Mouse (Mus musculus) forebrain, embryonic 16.5 days (tissue): ENCODE measurements at regions not wholly inside any gene's neighbourhood (a gene's known extent, or its start where the extent isn't known, plus 50 kb on each side); places are given as distances from the start of the nearest gene placed in this dataset.

ENCODE experiments used
- ATAC-seq: fragments of 200-750 bp; cut with Nextera tagmentation; 2 replicates; pipeline ENCODE4 v1.8.0; 2017; ENCODE audit warnings: mild to moderate bottlenecking, moderate library complexity
- H3K27ac ChIP-seq: fragments of 300-500 bp; sonication (generic); 2 replicates; pipeline ENCODE4 v1.5.1; 2014; ENCODE audit warnings: low read length, control low read depth
- H3K27me3 ChIP-seq: fragments of 300-500 bp; sonication (generic); replicated peaks from 2 replicates; pipeline ENCODE4 v1.6.1; 2014; ENCODE audit warnings: low read length; ENCODE audit not compliant: control insufficient read depth, insufficient read depth
- H3K36me3 ChIP-seq: fragments of 300-500 bp; sonication (generic); 2 replicates; pipeline ENCODE4 v1.6.1; 2014; ENCODE audit not compliant: control insufficient read depth, insufficient read depth
- H3K4me1 ChIP-seq: fragments of 300-500 bp; sonication (generic); replicated peaks from 2 replicates; pipeline ENCODE4 v1.6.1; 2014; ENCODE audit warnings: low read length; ENCODE audit not compliant: control insufficient read depth, insufficient read depth
- H3K4me2 ChIP-seq: fragments of 300-500 bp; sonication (generic); 2 replicates; pipeline ENCODE4 v1.6.1; 2014; ENCODE audit warnings: mild to moderate bottlenecking, low read length, control low read depth
- H3K4me3 ChIP-seq: fragments of 300-500 bp; sonication (generic); replicated peaks from 2 replicates; pipeline ENCODE4 v1.5.1; 2014; ENCODE audit warnings: mild to moderate bottlenecking, low read length, control low read depth
- H3K9ac ChIP-seq: fragments of 300-500 bp; sonication (generic); replicated peaks from 2 replicates; pipeline ENCODE4 v1.6.1; 2014; ENCODE audit warnings: low read depth, low read length, control low read depth
- H3K9me3 ChIP-seq: fragments of 300-500 bp; sonication (generic); 2 replicates; pipeline ENCODE4 v1.6.1; 2016; ENCODE audit warnings: low read length; ENCODE audit not compliant: control insufficient read depth
- WGBS: fragments of 180-500 bp; shearing (Covaris S2); extraction: QIAGEN DNeasy Blood & Tissue Kit; methylation state at CpG from one replicate; pipeline ENCODE4 v1.1.7; 2014; 5-methylcytosine and 5-hydroxymethylcytosine counted together

- peak; percentile 90 for ATAC-seq
- WGBS = 51% methylated on average over 4 of the region's 4 CpGs
- H3K4me3 ChIP-seq = no peak overlapping the region
Measured at GRCm38 (mm10) chr14:113431220-113431619, 116.8 kb downstream of the Tpm3-rs7 start.

GRCm38 (mm10) chr14:113442261-113442660, 127.9 kb downstream of the Tpm3-rs7 start:
- Histone ChIP-seq H3K27me3 (no peaks in the 10 kb centered on the region), H3K4me1 (no peaks in the 10 kb centered on the region), H3K27ac (no peak overlapping the region), H3K36me3 (no peaks in the 10 kb centered on the region), H3K9ac (no peak overlapping the region), H3K9me3 (no peaks in the 10 kb centered on the region), H3K4me3 (no peak overlapping the region), H3K4me2 (no peak overlapping the region)
- ATAC-seq = no peak
- WGBS = 89% methylated on average over 1 of the region's 1 CpGs

More at GRCm38 (mm10) chr14:113431220-113431619, 116.8 kb downstream of the Tpm3-rs7 start:
- no peaks in the 10 kb centered on the region for H3K36me3 ChIP-seq
- H3K4me2 ChIP-seq = no peak overlapping the region
- H3K9ac ChIP-seq = no peak overlapping the region
- peak overlapping the region; percentile 33; the same call in 1 of the 2 replicates for H3K27ac ChIP-seq
- no peaks in the 10 kb centered on the region for H3K4me1 ChIP-seq
- H3K27me3 ChIP-seq = no peaks in the 10 kb centered on the region
- H3K9me3 ChIP-seq = no peaks in the 10 kb centered on the region

- Histone ChIP-seq H3K4me2 (no peak overlapping the region), H3K36me3 (no peaks in the 10 kb centered on the region), H3K27ac (no peak overlapping the region), H3K9me3 (no peaks in the 10 kb centered on the region), H3K9ac (no peak overlapping the region), H3K4me3 (no peak overlapping the region), H3K27me3 (no peaks in the 10 kb centered on the region), H3K4me1 (no peaks in the 10 kb centered on the region)
- WGBS = 6% methylated on average over 1 of the region's 1 CpGs
- ATAC-seq = 0 out of 2 replicates have a peak, but pooled peaks have one; percentile 26
Measured at GRCm38 (mm10) chr14:113454891-113455290, 140.5 kb downstream of the Tpm3-rs7 start.

- Histone ChIP-seq H3K36me3 (no peaks in the 10 kb centered on the region), H3K4me3 (no peak overlapping the region), H3K27me3 (no peaks in the 10 kb centered on the region), H3K9me3 (no peaks in the 10 kb centered on the region), H3K9ac (no peak overlapping the region), H3K4me2 (no peak overlapping the region), H3K4me1 (no peaks in the 10 kb centered on the region), H3K27ac (no peak overlapping the region)
- ATAC-seq = no peak
- WGBS = 63% methylated on average over 1 of the region's 1 CpGs
Measured at GRCm38 (mm10) chr14:113457514-113457913, 143.1 kb downstream of the Tpm3-rs7 start.

GRCm38 (mm10) chr14:113469072-113469471, 154.7 kb downstream of the Tpm3-rs7 start:
- no peak overlapping the region for H3K4me3 ChIP-seq
- no peaks in the 10 kb centered on the region for H3K9me3 ChIP-seq
- no peak overlapping the region for H3K9ac ChIP-seq
- H3K27ac ChIP-seq = no peak overlapping the region
- no peak overlapping the region for H3K4me2 ChIP-seq
- H3K4me1 ChIP-seq = no peaks in the 10 kb centered on the region
- peak; percentile 93 for ATAC-seq
- H3K27me3 ChIP-seq = no peaks in the 10 kb centered on the region
- no peaks in the 10 kb centered on the region for H3K36me3 ChIP-seq
- WGBS = 33% methylated on average over 5 of the region's 5 CpGs

GRCm38 (mm10) chr14:113469978-113470377, 155.6 kb downstream of the Tpm3-rs7 start:
- no peak overlapping the region for H3K4me2 ChIP-seq
- H3K9ac ChIP-seq = no peak overlapping the region
- H3K27ac ChIP-seq = no peak overlapping the region
- H3K4me1 ChIP-seq = no peaks in the 10 kb centered on the region
- no peak overlapping the region for H3K4me3 ChIP-seq
- H3K36me3 ChIP-seq = no peaks in the 10 kb centered on the region
- H3K27me3 ChIP-seq = no peaks in the 10 kb centered on the region
- no peaks in the 10 kb centered on the region for H3K9me3 ChIP-seq
- 69% methylated on average over 2 of the region's 2 CpGs for WGBS
- ATAC-seq = no peak

- no peak overlapping the region for H3K4me2 ChIP-seq
- H3K27me3 ChIP-seq = no peaks in the 10 kb centered on the region
- H3K36me3 ChIP-seq = no peaks in the 10 kb centered on the region
- no peaks in the 10 kb centered on the region for H3K9me3 ChIP-seq
- no peaks in the 10 kb centered on the region for H3K4me1 ChIP-seq
- H3K9ac ChIP-seq = no peak overlapping the region
- H3K27ac ChIP-seq = no peak overlapping the region
- 88% methylated on average over 2 of the region's 2 CpGs for WGBS
- H3K4me3 ChIP-seq = no peak overlapping the region
- ATAC-seq = no peak
Measured at GRCm38 (mm10) chr14:113486591-113486990, 172.2 kb downstream of the Tpm3-rs7 start.

- H3K4me2 ChIP-seq = no peak overlapping the region
- no peaks in the 10 kb centered on the region for H3K4me1 ChIP-seq
- no peak overlapping the region for H3K9ac ChIP-seq
- no peak for ATAC-seq
- WGBS = 91% methylated on average over 2 of the region's 2 CpGs
- no peaks in the 10 kb centered on the region for H3K36me3 ChIP-seq
- H3K27ac ChIP-seq = no peak overlapping the region
- H3K27me3 ChIP-seq = no peaks in the 10 kb centered on the region
- H3K9me3 ChIP-seq = no peaks in the 10 kb centered on the region
- H3K4me3 ChIP-seq = no peak overlapping the region
Measured at GRCm38 (mm10) chr14:113503796-113504195, 189.4 kb downstream of the Tpm3-rs7 start.
